Mouse (Mus musculus): Measurements from ENCODE around the gene Kif6.

- TF ChIP-seq CTCF (IDR thresholded peaks at IDR 0.05; ENCODE audit: borderline replicate concordance, extremely low read depth, insufficient read depth, insufficient read length) (no peak), POLR2A (IDR thresholded peaks at IDR 0.05; ENCODE audit: borderline replicate concordance, extremely low read depth, insufficient read depth, insufficient read length, poor library complexity, severe bottlenecking) (no peak)
These were observed 34.5 kb downstream of the Kif6 start for GRCm38 (mm10) chr17:49649394-49649793.
